Mouse (Mus musculus): ENCODE measurements around the gene Ercc6l2.
A peak's percentile ranks its signal among the peaks of the same experiment; 100 is the strongest.

DNA sequence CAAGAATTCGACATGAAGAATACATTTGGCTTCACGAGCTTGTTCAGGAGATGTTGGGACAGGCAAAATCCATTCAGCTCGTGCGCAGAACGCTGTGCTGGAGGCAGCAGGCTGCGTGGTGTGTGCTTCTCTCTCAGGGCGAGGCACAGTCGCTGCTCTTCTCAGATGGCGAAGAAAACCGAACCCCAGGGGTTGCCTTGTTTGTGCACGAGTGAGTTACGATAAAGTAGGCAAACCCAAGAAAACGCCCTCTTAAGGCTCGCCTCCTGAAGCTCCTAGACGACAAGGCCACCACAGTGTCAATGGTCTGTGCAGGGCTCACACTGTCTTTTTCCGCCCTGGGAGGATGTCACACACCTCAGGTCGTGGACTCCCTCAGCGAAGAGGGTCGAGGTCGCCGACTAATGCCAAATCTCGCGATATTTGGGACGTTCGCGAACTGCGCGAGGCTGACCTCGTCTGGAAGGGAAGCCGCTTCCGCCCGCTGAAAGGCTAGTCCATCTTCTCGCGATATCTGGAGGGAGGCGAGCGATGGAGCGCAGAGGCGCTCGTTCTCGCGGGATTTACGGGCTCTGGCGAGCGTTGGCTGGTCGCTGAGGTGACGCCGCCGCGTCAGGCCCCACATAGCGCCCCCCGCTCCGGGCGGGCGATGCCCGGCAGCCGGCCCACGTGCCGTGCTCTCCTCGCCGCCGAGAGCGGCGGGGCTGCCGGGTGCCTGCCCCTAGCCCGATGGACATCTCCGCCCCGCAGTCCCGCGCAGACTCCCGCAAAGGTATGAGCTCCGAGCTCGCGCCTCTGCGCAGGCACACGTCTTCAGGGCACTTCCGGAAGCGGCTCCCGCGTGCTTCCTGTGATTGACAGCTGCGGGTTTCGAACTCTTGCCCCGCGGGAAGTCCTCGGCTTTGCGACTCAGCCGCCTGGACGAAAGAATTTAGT is at the start of gene Ercc6l2:
- TF ChIP-seq CTCF (conservative IDR thresholded peaks at IDR 0.05; ENCODE audit: insufficient read depth, insufficient read length, low read depth, low read length) (no peak), POLR2A (IDR thresholded peaks at IDR 0.05; ENCODE audit: low read depth, low read length) (peak; percentile 93)

Data from kidney, adult 2 months (tissue).